Mouse (Mus musculus): ENCODE measurements around the gene Gstm5.
A peak's percentile ranks its signal among the peaks of the same experiment; 100 is the strongest.
"Not testable (repeated sequence)": the region's sequence is repeated elsewhere in the genome, so short reads cannot be mapped to it uniquely, and the experiment has no call there.

Gstm5 gene

GRCm38 (mm10) chr3:107895720-107896569 is at the start of gene Gstm5:
Gene Gstm5, plus strand, starts transcription at chr3:107895821.
- peak; percentile 53 for DNase-seq (ENCODE audit: low spot score)

- no peak for DNase-seq (ENCODE audit: low spot score)
Measured at GRCm38 (mm10) chr3:107846175-107846574, 49.4 kb upstream of the Gstm5 start.

- no peak for DNase-seq (ENCODE audit: low spot score)
Measured at GRCm38 (mm10) chr3:107846835-107847234, 48.8 kb upstream of the Gstm5 start.

GRCm38 (mm10) chr3:107848126-107848525 is 47.5 kb upstream of the Gstm5 start:
- no peak for DNase-seq (ENCODE audit: low spot score)

- no peak for DNase-seq (ENCODE audit: low spot score)
Measured at GRCm38 (mm10) chr3:107849000-107849692, 46.5 kb upstream of the Gstm5 start.

GRCm38 (mm10) chr3:107849693-107850031 is 46.0 kb upstream of the Gstm5 start:
- DNase-seq (ENCODE audit: low spot score): no peak

- no peak for DNase-seq (ENCODE audit: low spot score)
Measured at GRCm38 (mm10) chr3:107850418-107851031, 45.1 kb upstream of the Gstm5 start.

- no peak for DNase-seq (ENCODE audit: low spot score)
Measured at GRCm38 (mm10) chr3:107852786-107853185, 42.8 kb upstream of the Gstm5 start.

- DNase-seq (ENCODE audit: low spot score): no peak
Measured at GRCm38 (mm10) chr3:107853232-107854181, 42.1 kb upstream of the Gstm5 start.

- DNase-seq (ENCODE audit: low spot score): no peak
Measured at GRCm38 (mm10) chr3:107855368-107855767, 40.3 kb upstream of the Gstm5 start.

GRCm38 (mm10) chr3:107857646-107858045 is 38.0 kb upstream of the Gstm5 start:
- no peak for DNase-seq (ENCODE audit: low spot score)

- not testable (repeated sequence) for DNase-seq (ENCODE audit: low spot score)
Measured at GRCm38 (mm10) chr3:107861483-107861882, 34.1 kb upstream of the Gstm5 start.

- DNase-seq (ENCODE audit: low spot score): no peak
Measured at GRCm38 (mm10) chr3:107862471-107862870, 33.1 kb upstream of the Gstm5 start.

GRCm38 (mm10) chr3:107863471-107863870 is 32.1 kb upstream of the Gstm5 start:
- no peak for DNase-seq (ENCODE audit: low spot score)

- DNase-seq (ENCODE audit: low spot score): peak; percentile 96
Measured at GRCm38 (mm10) chr3:107863898-107864603, 31.6 kb upstream of the Gstm5 start.

- DNase-seq (ENCODE audit: low spot score): no peak
Measured at GRCm38 (mm10) chr3:107865364-107866091, 30.1 kb upstream of the Gstm5 start.

- peak; percentile 97 for DNase-seq (ENCODE audit: low spot score)
Measured at GRCm38 (mm10) chr3:107867086-107867485, 28.5 kb upstream of the Gstm5 start.

- DNase-seq (ENCODE audit: low spot score): no peak
Measured at GRCm38 (mm10) chr3:107868452-107868851, 27.2 kb upstream of the Gstm5 start.

- DNase-seq (ENCODE audit: low spot score): no peak
Measured at GRCm38 (mm10) chr3:107869097-107869496, 26.5 kb upstream of the Gstm5 start.

- no peak for DNase-seq (ENCODE audit: low spot score)
Measured at GRCm38 (mm10) chr3:107869925-107870324, 25.7 kb upstream of the Gstm5 start.

All from layer of hippocampus, adult 9-10 months (tissue).